Mouse (Mus musculus): ENCODE data around the gene Uba52. TPM values are rescaled to one million over a fixed set of nuclear protein-coding genes. Genes with fewer than 3 reads are reported as not detected.
"Not testable (repeated sequence)": the region's sequence is repeated elsewhere in the genome, so short reads cannot be mapped to it uniquely, and the experiment has no call there.

Uba52 gene
- polyA plus RNA-seq, 1 experiment from 2014 or later: 891 TPM

DNA sequence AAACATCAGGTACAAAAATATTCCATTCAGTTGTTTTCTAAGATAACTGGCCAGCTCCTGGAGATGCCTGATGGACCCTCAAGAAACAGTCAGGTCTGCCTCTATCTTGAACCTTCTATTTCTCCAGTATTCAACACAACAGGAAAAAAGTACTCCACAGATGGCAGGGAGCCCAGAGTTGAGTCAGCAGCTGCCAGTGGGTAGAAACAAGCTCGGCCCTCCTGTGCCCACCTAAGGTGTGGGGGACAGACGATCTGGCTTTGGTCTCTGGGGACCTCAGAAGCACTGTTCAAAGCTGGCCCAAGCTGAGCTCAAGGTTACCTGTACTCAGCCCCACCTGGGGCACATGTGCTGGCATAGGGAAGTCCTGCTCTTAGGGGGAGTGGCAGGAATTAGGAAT, 2.8 kb upstream of the Uba52 start:
- ATAC-seq (ENCODE audit: insufficient number of reproducible peaks, insufficient read depth, low FRiP score, low TSS enrichment, low read depth): no peak
- H3K4me3 ChIP-seq (replicated peaks): no peak overlapping the region
- no peak overlapping the region for H3K9ac ChIP-seq (replicated peaks)
- 84% methylated on average over 2 of the region's 2 CpGs for WGBS
- peaks cover 10% of the 10 kb centered on the region for H3K4me1 ChIP-seq (replicated peaks)
- no peak overlapping the region for H3K27ac ChIP-seq
- H3K9me3 ChIP-seq: no peaks in the 10 kb centered on the region
- H3K27me3 ChIP-seq: no peaks in the 10 kb centered on the region
- H3K36me3 ChIP-seq: peaks cover 53% of the 10 kb centered on the region
- no peak overlapping the region for H3K4me2 ChIP-seq

GRCm38 (mm10) chr8:70512253-70512903, 1.8 kb upstream of the Uba52 start:
- H3K27me3 ChIP-seq: no peaks in the 10 kb centered on the region
- H3K9me3 ChIP-seq: no peaks in the 10 kb centered on the region
- peaks cover 12% of the 10 kb centered on the region for H3K4me1 ChIP-seq (replicated peaks)
- H3K27ac ChIP-seq: no peak overlapping the region
- peaks cover 60% of the 10 kb centered on the region for H3K36me3 ChIP-seq
- H3K9ac ChIP-seq (replicated peaks): no peak overlapping the region
- H3K4me2 ChIP-seq: no peak overlapping the region
- H3K4me3 ChIP-seq (replicated peaks): no peak overlapping the region
- ATAC-seq (ENCODE audit: insufficient number of reproducible peaks, insufficient read depth, low FRiP score, low TSS enrichment, low read depth): no peak
- 95% methylated on average over 11 of the region's 11 CpGs for WGBS

DNA sequence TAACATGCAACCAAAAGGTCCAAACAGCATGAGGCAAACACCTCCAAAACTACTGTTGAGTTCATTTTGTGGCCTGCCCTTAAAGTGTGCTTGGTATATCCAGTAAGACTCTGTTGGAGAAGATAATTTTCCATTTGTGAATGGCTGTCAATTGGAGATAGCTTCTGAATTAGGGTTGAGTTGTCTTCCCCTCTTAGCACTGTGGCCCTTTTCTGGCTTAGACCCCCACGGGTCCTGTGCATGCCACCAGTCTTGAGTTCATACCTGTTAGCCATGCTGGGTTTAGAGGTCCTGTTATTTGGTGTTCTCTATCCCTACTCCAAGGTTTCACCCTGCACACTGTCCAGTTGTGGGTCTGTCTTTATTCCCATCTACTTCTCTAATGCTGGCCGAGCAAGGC, 1.2 kb upstream of the Uba52 start:
- Histone ChIP-seq H3K9me3 (no peaks in the 10 kb centered on the region), H3K36me3 (peaks cover 66% of the 10 kb centered on the region), H3K27me3 (no peaks in the 10 kb centered on the region), H3K4me3 (replicated peaks) (no peak overlapping the region), H3K4me1 (replicated peaks) (peaks cover 12% of the 10 kb centered on the region), H3K9ac (replicated peaks) (no peak overlapping the region), H3K27ac (no peak overlapping the region), H3K4me2 (no peak overlapping the region)
- 95% methylated on average over 2 of the region's 2 CpGs for WGBS
- ATAC-seq (ENCODE audit: insufficient number of reproducible peaks, insufficient read depth, low FRiP score, low TSS enrichment, low read depth): no peak

DNA sequence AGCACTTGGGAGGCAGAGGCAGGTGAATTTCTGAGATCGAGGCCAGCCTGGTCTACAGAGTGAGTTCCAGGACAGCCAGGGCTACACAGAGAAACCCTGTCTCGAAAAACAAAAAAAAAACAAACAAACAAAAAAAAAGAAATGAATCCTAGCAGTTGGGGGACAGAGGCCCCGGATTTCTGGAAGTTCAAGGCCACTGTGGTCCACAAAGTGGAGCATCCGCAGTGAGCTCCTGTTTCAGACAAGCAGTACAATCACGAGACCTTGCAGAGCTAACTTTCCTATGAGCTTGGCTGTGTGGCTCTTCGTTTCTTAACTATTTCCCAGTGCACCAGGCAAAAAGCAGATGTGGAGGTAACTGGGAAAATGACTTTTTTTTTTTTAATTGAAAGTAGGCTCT, 573 bp upstream of the Uba52 start:
- not testable (repeated sequence) for H3K27ac ChIP-seq; H3K27me3 ChIP-seq; H3K9me3 ChIP-seq; ATAC-seq (ENCODE audit: insufficient number of reproducible peaks, insufficient read depth, low FRiP score, low TSS enrichment, low read depth)
- Histone ChIP-seq H3K4me3 (replicated peaks) (peak overlapping the region; percentile 99), H3K4me2 (peak overlapping the region; percentile 99), H3K9ac (replicated peaks) (peak overlapping the region; percentile 97; the same call in 1 of the 2 replicates), H3K36me3 (peaks cover 60% of the 10 kb centered on the region), H3K4me1 (replicated peaks) (peaks cover 12% of the 10 kb centered on the region)
- 82% methylated on average over 6 of the region's 6 CpGs for WGBS

DNA sequence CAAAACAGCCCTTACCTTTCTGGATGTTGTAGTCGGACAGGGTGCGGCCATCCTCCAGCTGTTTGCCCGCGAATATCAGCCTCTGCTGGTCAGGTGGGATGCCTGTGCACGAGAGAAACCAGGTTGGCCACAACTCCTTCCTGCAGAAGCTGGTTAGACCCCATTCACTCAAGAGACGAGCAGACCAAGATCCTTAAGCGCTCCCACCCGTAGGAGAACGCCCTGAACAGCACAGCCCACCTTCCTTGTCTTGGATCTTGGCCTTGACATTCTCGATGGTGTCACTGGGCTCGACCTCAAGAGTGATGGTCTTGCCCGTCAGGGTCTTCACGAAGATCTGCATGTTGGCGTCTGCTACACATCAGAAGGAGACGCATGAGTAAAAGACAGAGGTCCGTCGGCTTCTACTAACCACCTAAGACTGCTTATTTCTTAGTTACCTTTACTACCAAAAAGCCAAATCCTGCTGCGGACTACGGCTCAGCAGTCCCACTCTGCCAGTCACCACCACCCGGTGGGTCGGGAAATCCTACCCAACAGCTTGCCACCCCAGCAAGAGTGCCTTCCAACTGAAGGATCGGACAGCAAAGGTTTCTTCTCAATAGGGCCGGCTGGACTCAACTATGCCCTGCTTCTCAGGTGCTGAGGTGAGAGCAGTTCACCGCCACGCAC, 1.2 kb downstream of the Uba52 start:
- peak overlapping the region; percentile 99 for H3K4me2 ChIP-seq
- no peaks in the 10 kb centered on the region for H3K27me3 ChIP-seq
- peak overlapping the region; percentile 97 for H3K9ac ChIP-seq (replicated peaks)
- peak overlapping the region; percentile 99 for H3K4me3 ChIP-seq (replicated peaks)
- ATAC-seq (ENCODE audit: insufficient number of reproducible peaks, insufficient read depth, low FRiP score, low TSS enrichment, low read depth): no peak
- H3K27ac ChIP-seq: peak overlapping the region; percentile 96
- 12% methylated on average over 25 of the region's 25 CpGs for WGBS
- peaks cover 29% of the 10 kb centered on the region for H3K4me1 ChIP-seq (replicated peaks)
- no peaks in the 10 kb centered on the region for H3K9me3 ChIP-seq
- H3K36me3 ChIP-seq: peaks cover 48% of the 10 kb centered on the region

GRCm38 (mm10) chr8:70507027-70507393, 3.6 kb downstream of the Uba52 start:
- H3K27ac ChIP-seq: peak overlapping the region; percentile 32; the same call in 1 of the 2 replicates
- peak overlapping the region; percentile 70 for H3K4me3 ChIP-seq (replicated peaks)
- no peak overlapping the region for H3K9ac ChIP-seq (replicated peaks)
- WGBS: 59% methylated on average over 5 of the region's 5 CpGs
- H3K36me3 ChIP-seq: peaks cover 34% of the 10 kb centered on the region
- no peak for ATAC-seq (ENCODE audit: insufficient number of reproducible peaks, insufficient read depth, low FRiP score, low TSS enrichment, low read depth)
- peak overlapping the region; percentile 83 for H3K4me2 ChIP-seq
- peaks cover 53% of the 10 kb centered on the region for H3K4me1 ChIP-seq (replicated peaks)
- peaks cover 16% of the 10 kb centered on the region for H3K27me3 ChIP-seq
- H3K9me3 ChIP-seq: no peaks in the 10 kb centered on the region

DNA sequence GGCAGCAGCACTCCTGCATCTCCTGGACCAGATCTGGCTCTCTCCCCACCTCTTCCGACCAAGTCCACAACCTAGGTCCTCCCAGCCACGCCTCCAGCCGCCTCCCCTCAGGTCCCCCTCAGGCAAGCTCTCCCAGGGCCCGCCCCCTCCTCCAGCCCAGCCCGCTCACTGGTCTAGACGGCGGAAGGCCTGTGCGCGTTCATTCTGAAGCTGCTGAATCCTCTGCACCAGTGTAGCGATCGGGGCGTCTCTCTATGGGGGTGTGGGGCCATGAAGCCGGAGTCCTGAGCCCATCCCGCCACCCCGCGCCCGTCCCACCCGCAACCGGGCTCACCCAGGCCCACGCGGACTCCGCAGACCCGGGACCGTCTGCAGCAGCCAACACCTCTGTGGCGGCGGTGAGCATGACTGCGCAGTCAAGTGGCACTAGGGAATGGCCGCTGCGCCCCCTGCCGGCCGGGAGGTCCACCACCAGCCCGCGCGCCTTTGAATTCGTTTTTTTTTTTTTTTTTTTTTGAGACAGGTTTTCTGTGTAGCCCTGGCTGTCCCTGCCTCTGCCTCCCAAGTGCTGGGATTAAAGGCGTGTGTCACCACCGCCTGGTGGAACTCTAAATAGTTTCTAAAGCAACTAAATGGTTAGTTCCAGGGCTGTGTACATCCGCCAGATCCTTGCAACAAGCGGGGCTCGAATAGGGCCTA, 4.1 kb downstream of the Uba52 start, which contains the start of gene Rex1bd:
Gene Rex1bd (minus strand): TSS at position 425 of the 699 bp plus-strand sequence.
- ATAC-seq (ENCODE audit: insufficient number of reproducible peaks, insufficient read depth, low FRiP score, low TSS enrichment, low read depth): peak; percentile 82
- Histone ChIP-seq H3K4me2 (peak within 1 kb of the TSS; percentile 83), H3K9ac (replicated peaks) (peak within 1 kb of the TSS; percentile 92), H3K4me3 (replicated peaks) (peak within 1 kb of the TSS; percentile 70), H3K27ac (peak within 1 kb of the TSS; percentile 96), H3K27me3 (peaks cover 21% of the 10 kb centered on the region), H3K4me1 (replicated peaks) (peaks cover 58% of the 10 kb centered on the region), H3K9me3 (no peaks in the 10 kb centered on the region), H3K36me3 (peaks cover 31% of the 10 kb centered on the region)
- 2% methylated on average over 40 of the region's 40 CpGs for WGBS

GRCm38 (mm10) chr8:70505698-70506327, 4.8 kb downstream of the Uba52 start:
- 36% methylated on average over 32 of the region's 32 CpGs for WGBS
- peak; percentile 29 for ATAC-seq (ENCODE audit: insufficient number of reproducible peaks, insufficient read depth, low FRiP score, low TSS enrichment, low read depth)
- peak overlapping the region; percentile 96 for H3K27ac ChIP-seq

DNA sequence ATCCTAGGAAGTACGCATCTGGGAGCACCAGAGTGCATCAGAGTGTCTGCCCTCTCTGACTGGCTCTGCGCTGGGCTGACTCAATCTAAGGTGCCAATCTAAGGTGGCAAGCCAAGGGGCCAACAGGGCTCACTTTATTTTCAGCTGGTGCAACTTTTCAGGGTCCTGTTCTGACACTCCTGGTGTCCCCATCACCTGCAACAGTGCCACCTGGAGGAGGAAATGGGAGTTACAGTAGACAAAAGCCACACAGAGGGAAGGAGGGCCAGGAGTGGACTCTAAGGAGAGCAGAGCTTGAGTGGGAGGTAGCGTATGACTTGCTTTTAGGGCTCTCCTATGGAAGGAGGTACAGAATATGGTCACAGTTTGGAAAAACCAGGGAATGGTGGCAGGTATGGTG, 5.8 kb downstream of the Uba52 start:
- Histone ChIP-seq H3K4me1 (replicated peaks) (peaks cover 74% of the 10 kb centered on the region), H3K4me2 (peak overlapping the region; percentile 83), H3K27ac (peak overlapping the region; percentile 73), H3K4me3 (replicated peaks) (peak overlapping the region; percentile 70; the same call in 1 of the 2 replicates), H3K9ac (replicated peaks) (no peak overlapping the region), H3K27me3 (peaks cover 38% of the 10 kb centered on the region), H3K9me3 (no peaks in the 10 kb centered on the region), H3K36me3 (peaks cover 31% of the 10 kb centered on the region)
- WGBS: 43% methylated on average over 3 of the region's 3 CpGs
- ATAC-seq (ENCODE audit: insufficient number of reproducible peaks, insufficient read depth, low FRiP score, low TSS enrichment, low read depth): no peak

More at GRCm38 (mm10) chr8:70505698-70506327, 4.8 kb downstream of the Uba52 start:
- Histone ChIP-seq H3K9ac (replicated peaks) (peak overlapping the region; percentile 92), H3K27me3 (peaks cover 28% of the 10 kb centered on the region), H3K4me2 (peak overlapping the region; percentile 83), H3K4me3 (replicated peaks) (peak overlapping the region; percentile 70), H3K9me3 (no peaks in the 10 kb centered on the region), H3K36me3 (peaks cover 31% of the 10 kb centered on the region), H3K4me1 (replicated peaks) (peaks cover 65% of the 10 kb centered on the region)

DNA sequence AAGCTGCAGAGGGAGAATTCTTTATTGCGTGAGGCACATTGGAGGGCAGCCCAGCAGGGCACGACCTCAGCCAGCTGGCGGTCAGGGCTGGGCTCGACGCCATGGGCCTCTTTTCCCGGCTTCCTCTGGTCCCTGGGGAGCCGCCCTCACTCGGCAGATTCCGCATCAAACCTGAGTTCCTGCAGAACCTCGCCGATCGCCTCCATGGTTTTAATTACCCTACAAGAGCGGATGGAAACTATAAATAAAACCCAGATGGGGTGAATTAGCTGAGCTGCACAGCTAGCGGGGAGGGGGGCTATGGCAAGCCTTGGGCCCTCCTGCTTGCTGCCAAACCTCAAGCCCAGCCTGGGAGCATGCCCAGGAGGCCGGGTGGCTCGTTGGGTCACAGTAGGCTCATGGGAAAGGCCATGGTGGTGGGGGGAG, 6.3 kb downstream of the Uba52 start:
- Histone ChIP-seq H3K9me3 (no peaks in the 10 kb centered on the region), H3K4me3 (replicated peaks) (no peak overlapping the region; the same call in 1 of the 2 replicates), H3K4me1 (replicated peaks) (peaks cover 78% of the 10 kb centered on the region), H3K4me2 (peak overlapping the region; percentile 83), H3K27ac (peak overlapping the region; percentile 73), H3K9ac (replicated peaks) (peak overlapping the region; percentile 24), H3K36me3 (peaks cover 31% of the 10 kb centered on the region), H3K27me3 (peaks cover 43% of the 10 kb centered on the region)
- WGBS: 14% methylated on average over 16 of the region's 16 CpGs
- no peak for ATAC-seq (ENCODE audit: insufficient number of reproducible peaks, insufficient read depth, low FRiP score, low TSS enrichment, low read depth)
